Mouse (Mus musculus) liver, postnatal 0 days (tissue): ENCODE results near the gene Dgkg.

Experiments used
- CTCF ChIP-seq: sonication (generic); IDR thresholded peaks from 2 replicates; pipeline ENCODE4 v1.5.1; 2016; ENCODE audit warnings: antibody characterized with exemption, low read depth
- EP300 ChIP-seq: IDR thresholded peaks from 2 replicates; pipeline ENCODE4 v1.6.1; 2016; ENCODE audit warnings: antibody characterized with exemption, low read depth, mild to moderate bottlenecking

DNA sequence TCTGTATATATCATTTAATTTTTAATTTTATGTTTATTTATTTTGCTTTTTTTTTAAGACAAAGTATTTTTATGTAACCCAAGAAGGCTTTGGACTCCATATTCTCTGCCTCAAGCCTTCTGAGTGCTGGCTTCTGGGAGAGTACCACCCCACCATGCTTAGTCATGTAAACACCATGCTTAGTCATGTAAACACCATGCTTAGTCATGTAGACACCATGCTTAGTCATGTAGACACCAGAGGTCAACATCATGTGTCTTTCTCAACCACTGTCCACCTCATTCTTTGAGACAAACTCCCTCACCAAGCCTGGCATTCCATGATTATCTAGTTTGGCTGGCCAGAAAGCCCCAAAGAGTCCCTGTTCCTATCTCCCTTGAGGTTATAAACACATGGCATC lies 25.7 kb upstream of the Dgkg start:
- TF ChIP-seq CTCF (no peak), EP300 (no peak)
